Mouse (Mus musculus): ENCODE measurements around the gene Gm49388.
"Not testable (repeated sequence)": the region's sequence is repeated elsewhere in the genome, so short reads cannot be mapped to it uniquely, and the experiment has no call there.

Gene Gm49388

DNA sequence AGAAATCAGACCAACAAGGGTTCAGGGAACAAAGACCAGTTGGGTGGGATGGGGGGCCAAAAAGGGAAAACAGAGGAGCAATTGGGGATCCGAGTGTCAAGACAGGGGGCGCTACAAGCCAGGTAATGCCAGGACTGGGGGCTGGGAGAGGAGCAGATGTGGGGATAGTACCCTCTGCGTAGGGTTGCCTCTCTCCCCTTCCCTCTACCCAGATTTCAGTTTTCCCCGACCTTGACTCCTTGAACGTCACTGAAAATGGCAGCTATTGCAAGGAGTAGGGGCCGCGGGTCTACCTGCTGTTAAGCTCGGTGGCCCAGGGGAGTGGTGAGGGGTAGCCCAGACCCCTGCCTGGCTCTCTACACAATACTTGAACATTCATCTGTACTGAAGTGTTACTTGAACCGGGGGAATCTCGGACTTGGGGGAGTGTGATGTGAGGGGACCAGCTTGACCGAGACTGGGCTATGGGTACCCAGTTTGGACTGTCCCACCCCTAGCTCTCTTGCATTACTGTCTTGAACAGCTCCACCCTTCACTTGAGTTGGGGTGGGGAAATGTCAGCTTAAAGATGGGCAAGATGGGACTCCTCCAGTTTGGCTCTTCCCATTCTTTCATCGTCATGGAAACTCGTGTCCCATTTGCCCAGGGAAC lies 16.9 kb upstream of the Gm49388 start:
- no peak for ATAC-seq (ENCODE audit: low TSS enrichment)

- ATAC-seq (ENCODE audit: low TSS enrichment), result peak; percentile 85
Observed at GRCm38 (mm10) chr7:127768997-127769593, 16.3 kb upstream of the Gm49388 start.

DNA sequence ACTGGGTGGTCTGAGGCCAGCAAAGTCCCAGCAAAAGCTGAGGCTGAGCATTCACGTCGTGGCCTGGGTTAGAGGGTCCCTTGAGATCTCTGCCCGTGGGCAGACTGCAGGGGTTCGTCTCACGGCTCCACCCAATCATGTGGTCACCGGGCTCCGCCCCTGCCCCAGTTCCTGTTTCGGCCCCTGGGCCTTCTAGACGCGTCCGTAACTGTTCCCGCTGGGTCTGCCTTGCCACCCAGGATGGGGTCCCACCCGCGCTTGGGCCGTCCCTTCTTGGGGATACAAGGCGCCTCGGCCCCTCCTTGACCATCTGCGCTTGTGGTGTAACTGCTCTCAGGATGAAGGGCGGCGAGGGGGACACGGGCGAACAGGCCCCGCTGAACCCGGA lies 15.8 kb upstream of the Gm49388 start, which contains the start of gene Orai3:
Gene Orai3 (plus strand): TSS at position 165 of the 388 bp plus-strand sequence.
- peak; percentile 45 for ATAC-seq (ENCODE audit: low TSS enrichment)

GRCm38 (mm10) chr7:127770039-127770905 lies 15.1 kb upstream of the Gm49388 start:
- peak; percentile 0; the same call in 1 of the 2 replicates for ATAC-seq (ENCODE audit: low TSS enrichment)

DNA sequence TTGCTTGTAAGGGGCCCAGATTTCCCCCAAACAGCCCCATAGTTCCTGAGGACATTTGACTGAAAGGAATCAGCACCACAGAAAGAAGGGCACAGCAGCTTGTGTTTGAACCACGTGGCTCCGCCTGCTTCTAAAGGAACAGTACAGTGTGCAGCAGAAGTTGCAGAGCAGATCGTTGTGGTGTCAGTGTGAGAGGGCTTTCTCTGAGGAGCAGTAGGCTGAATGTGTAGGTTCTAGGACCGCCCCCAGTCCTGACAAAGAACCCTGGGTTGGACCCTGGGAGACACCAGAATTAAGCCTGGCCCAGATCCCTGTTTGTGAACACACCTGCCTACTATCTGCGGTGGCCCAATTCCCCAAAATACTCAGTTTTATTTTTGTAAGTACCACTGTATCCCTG lies 14.1 kb upstream of the Gm49388 start:
- peak; percentile 31 for ATAC-seq (ENCODE audit: low TSS enrichment)

GRCm38 (mm10) chr7:127772080-127772479 lies 13.3 kb upstream of the Gm49388 start:
- ATAC-seq (ENCODE audit: low TSS enrichment), result no peak

GRCm38 (mm10) chr7:127772557-127772956 lies 12.9 kb upstream of the Gm49388 start:
- no peak for ATAC-seq (ENCODE audit: low TSS enrichment)

DNA sequence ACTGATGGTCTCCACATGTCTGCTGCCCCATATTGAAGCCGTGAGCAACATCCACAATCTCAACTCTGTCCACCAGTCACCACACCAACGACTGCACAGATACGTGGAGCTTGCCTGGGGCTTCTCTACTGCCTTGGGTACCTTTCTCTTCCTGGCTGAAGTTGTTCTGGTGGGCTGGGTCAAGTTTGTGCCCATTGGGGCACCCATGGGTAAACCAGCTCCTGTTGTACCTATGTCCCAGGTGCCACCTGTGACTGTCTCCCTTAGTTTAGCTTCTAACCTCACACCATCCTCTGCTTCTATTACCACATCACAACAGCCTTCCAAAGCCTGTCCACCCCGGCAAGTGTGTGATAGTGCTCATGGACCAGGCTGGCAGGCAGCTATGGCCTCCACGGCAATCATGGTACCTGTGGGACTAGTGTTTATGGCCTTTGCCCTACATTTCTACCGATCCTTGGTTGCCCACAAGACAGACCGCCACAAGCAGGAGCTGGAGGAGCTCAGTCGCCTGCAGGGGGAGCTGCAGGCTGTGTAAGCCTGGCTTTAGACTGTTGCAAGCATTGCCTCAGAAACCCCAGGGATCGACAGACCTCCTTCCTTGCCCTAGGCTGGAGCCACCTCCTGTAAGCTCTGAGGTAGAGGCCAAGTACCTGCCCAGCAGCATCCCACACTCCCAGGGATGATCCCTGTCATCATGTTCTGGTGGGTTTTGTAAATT lies 11.6 kb upstream of the Gm49388 start:
- no peak for ATAC-seq (ENCODE audit: low TSS enrichment)

- ATAC-seq (ENCODE audit: low TSS enrichment), result not testable (repeated sequence)
Observed at GRCm38 (mm10) chr7:127775837-127776236, 9.6 kb upstream of the Gm49388 start.

DNA sequence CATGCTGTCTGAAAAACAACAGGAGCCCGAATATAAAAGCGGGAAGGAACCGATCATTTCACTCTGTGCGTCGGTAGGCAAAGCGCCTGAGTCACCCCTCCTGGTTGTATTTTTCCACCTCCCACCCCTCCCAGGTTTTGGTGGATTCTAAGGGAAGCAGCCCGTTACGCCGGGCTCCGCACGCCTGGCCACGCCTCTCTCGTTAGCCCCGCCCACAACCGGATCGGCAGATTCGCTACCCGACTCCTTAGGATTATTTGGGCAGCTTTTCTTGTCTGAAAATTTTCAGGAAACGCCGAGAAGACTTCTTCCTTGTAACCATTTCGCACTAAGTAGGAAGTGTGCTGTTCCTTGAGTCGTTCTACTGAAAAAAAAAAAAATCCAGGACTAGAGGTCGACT lies 9.0 kb upstream of the Gm49388 start, which contains the start of gene Setd1a:
Gene Setd1a (plus strand): TSS at position 245 of the 400 bp plus-strand sequence.
- peak; percentile 56 for ATAC-seq (ENCODE audit: low TSS enrichment)

- peak; percentile 83 for ATAC-seq (ENCODE audit: low TSS enrichment)
Observed at GRCm38 (mm10) chr7:127776878-127777473, 8.4 kb upstream of the Gm49388 start.

DNA sequence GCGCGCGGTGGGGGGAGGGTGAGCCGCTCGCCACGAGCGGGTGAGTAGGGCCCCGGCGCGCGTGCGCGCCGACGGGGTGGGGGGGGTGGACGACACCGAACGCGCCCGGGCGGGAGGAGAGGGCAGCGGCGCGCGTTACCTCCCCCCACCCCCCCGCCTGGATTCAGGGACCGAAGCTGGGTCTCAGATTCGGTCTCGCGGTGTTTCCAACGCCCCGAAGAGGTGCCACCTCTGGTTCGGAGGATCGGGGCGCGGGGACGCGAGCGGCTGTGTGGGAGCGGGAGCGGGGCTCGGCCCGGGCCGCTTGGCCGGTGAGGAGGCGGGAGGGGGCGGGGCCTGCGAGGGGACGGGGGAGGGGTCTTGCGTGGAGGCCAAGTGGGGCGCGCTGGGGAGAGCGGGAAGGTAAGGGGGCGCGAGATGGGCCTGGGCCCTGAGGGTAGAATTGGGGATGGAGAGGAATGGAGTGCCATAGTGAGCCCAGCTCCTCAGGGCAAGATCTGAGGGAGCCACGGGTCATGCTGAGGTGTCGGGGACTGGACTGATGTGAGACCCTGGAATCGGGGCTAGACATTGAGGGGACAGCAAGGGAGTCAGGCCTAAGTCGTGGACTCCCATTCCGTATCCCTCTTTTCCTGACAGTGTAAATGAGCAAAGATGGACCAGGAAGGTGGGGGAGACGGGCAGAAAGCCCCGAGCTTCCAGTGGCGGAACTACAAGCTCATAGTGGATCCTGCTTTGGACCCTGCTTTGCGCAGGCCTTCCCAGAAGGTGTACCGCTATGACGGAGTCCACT lies 7.7 kb upstream of the Gm49388 start:
- peak; percentile 5 for ATAC-seq (ENCODE audit: low TSS enrichment)

DNA sequence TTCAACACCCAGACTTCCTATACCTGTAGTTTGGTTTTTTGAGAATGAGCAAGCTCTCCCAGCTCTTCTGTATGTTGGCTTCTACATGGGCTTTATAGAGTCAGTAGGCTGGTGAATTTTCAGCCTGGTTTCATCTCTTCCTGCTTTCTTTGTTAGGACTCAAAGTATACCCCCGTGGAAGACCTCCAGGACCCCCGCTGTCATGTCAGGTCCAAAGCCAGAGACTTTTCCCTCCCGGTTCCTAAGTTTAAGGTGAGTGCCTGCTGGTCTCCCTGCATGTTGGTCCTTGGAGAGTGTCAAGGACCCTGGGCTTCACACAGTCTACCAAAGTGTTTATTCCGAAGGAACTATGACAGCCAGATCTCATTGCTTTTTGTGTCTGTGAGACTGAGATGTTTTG lies 7.1 kb upstream of the Gm49388 start:
- no peak for ATAC-seq (ENCODE audit: low TSS enrichment)

GRCm38 (mm10) chr7:127797076-127797845 lies 11.9 kb downstream of the Gm49388 start:
- no peak for ATAC-seq (ENCODE audit: low TSS enrichment)

DNA sequence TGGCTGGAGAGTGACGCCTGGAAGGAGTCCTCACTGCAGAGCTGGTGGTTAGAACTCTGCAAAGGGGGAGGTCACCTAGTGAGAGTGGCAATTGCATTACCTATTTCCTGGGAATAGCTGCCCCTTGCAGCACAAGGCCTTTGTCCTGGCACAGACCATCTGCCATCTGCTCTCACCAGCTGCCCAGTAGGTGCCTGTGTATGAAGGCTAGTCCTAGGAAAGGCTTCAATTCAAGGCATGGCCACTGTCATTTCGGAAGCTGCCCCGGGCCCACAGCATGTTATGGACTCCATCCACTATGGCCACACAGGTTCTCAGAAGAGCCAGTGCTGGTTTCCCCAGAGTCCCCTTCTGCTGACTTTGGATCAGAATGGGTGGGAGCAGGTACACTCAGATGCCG lies 13.2 kb downstream of the Gm49388 start:
- ATAC-seq (ENCODE audit: low TSS enrichment), result no peak

DNA sequence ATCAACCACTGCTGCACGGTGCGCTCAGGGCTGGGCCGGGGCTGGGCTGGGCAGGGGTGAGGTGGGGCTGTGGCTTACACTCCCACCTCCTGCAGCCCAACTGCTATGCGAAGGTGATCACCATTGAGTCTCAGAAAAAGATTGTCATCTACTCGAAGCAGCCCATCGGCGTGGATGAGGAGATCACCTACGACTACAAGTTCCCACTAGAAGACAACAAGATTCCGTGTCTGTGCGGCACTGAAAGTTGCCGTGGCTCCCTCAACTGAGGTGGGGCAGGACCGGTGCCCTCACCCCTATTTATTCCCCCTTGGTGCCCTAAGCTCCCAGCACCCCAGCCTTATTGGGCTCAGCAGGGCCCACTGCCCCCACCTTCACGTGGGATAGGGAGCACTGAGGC lies 13.8 kb downstream of the Gm49388 start:
- no peak for ATAC-seq (ENCODE audit: low TSS enrichment)

DNA sequence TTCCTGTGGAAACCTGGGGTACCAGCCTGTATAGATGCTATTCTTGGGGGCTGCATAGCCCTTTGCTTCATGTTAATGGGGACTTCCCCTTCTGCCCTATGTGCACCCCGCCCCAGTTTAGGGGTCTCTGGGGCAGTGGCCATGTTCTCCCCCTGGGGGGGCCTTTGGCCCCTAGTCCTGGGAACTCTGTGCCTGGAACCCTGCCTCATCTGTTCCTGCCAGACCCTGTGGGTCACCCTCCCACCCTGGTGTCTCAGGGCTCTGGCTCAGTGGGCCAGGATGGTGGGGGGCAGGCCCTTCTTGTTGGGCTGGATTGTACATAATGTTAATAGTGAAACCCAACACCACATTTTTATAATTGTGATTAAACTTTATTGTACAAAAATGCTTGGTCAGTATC lies 14.3 kb downstream of the Gm49388 start:
- ATAC-seq (ENCODE audit: low TSS enrichment), result no peak

- peak; percentile 66 for ATAC-seq (ENCODE audit: low TSS enrichment)
Observed at GRCm38 (mm10) chr7:127800435-127801009, 15.1 kb downstream of the Gm49388 start, which contains the start of gene Hsd3b7. Gene Hsd3b7 (plus strand): TSS chr7:127800604.

GRCm38 (mm10) chr7:127801010-127801621 lies 15.7 kb downstream of the Gm49388 start:
- ATAC-seq (ENCODE audit: low TSS enrichment), result no peak
